Mouse (Mus musculus) liver, postnatal 0 days (tissue): ENCODE measurements around the gene Slc41a3. TPM values are rescaled to one million over a fixed set of nuclear protein-coding genes. Genes with fewer than 3 reads are reported as not detected.
A peak's percentile ranks its signal among the peaks of the same experiment; 100 is the strongest.

ENCODE experiments used
- ATAC-seq: fragments of 200-750 bp; cut with Nextera tagmentation; 2 replicates; pipeline ENCODE4 v1.8.0; 2017; ENCODE audit warnings: mild to moderate bottlenecking, moderate library complexity
- DNase-seq: peaks from one replicate; pipeline ENCODE4 v3.0.0-alpha.2; 2016
- H3K27ac ChIP-seq: fragments of 300-500 bp; sonication (generic); 2 replicates; pipeline ENCODE4 v1.5.1; 2014; ENCODE audit warnings: antibody characterized with exemption, moderate library complexity, mild to moderate bottlenecking, low read depth
- H3K27me3 ChIP-seq: fragments of 300-500 bp; sonication (generic); 2 replicates; pipeline ENCODE4 v1.6.1; 2014; ENCODE audit warnings: low read length, control low read depth, mixed read lengths; ENCODE audit not compliant: insufficient read depth
- H3K36me3 ChIP-seq: fragments of 300-500 bp; sonication (generic); replicated peaks from 2 replicates; pipeline ENCODE4 v1.6.1; 2014; ENCODE audit warnings: mild to moderate bottlenecking, control low read depth, low read length, moderate library complexity, mixed read lengths; ENCODE audit not compliant: insufficient read depth
- H3K4me1 ChIP-seq: fragments of 300-500 bp; sonication (generic); 2 replicates; pipeline ENCODE4 v1.6.1; 2014; ENCODE audit warnings: antibody characterized with exemption, mild to moderate bottlenecking, control low read depth; ENCODE audit not compliant: insufficient read depth
- H3K4me2 ChIP-seq: fragments of 300-500 bp; sonication (generic); 2 replicates; pipeline ENCODE4 v1.6.1; 2014; ENCODE audit warnings: low read depth, mild to moderate bottlenecking, low read length, moderate library complexity, mixed read lengths
- H3K4me3 ChIP-seq: fragments of 300-500 bp; sonication (generic); 2 replicates; pipeline ENCODE4 v1.5.1; 2014; ENCODE audit warnings: low read depth, low read length
- H3K9ac ChIP-seq: fragments of 300-500 bp; sonication (generic); replicated peaks from 2 replicates; pipeline ENCODE4 v1.6.1; 2014; ENCODE audit warnings: mild to moderate bottlenecking, moderate library complexity
- H3K9me3 ChIP-seq: fragments of 300-500 bp; sonication (generic); 2 replicates; pipeline ENCODE4 v1.6.1; 2016; ENCODE audit warnings: mild to moderate bottlenecking, control low read depth, low read length, mixed read lengths
- CTCF ChIP-seq: sonication (generic); IDR thresholded peaks from 2 replicates; pipeline ENCODE4 v1.5.1; 2016; ENCODE audit warnings: antibody characterized with exemption, low read depth
- EP300 ChIP-seq: IDR thresholded peaks from 2 replicates; pipeline ENCODE4 v1.6.1; 2016; ENCODE audit warnings: antibody characterized with exemption, low read depth, mild to moderate bottlenecking
- WGBS: fragments of 180-500 bp; shearing (Covaris S2); extraction: QIAGEN DNeasy Blood & Tissue Kit; methylation state at CpG from one replicate; pipeline ENCODE4 v1.1.7; 2014; ENCODE audit not compliant: insufficient replicate concordance; 5-methylcytosine and 5-hydroxymethylcytosine counted together
- polyA plus RNA-seq: library from polyadenylated mRNA; unstranded; fragments of >200 nt; fragmentation: Nextera tagmentation; extraction: Ambion mirVana; gene quantifications from 2 replicates; pipeline ENCODE4 v1.2.1, GENCODE M21; 2015

Gene Slc41a3
- polyA plus RNA-seq, 1 experiment from 2014 or later: 23.4 TPM

DNA sequence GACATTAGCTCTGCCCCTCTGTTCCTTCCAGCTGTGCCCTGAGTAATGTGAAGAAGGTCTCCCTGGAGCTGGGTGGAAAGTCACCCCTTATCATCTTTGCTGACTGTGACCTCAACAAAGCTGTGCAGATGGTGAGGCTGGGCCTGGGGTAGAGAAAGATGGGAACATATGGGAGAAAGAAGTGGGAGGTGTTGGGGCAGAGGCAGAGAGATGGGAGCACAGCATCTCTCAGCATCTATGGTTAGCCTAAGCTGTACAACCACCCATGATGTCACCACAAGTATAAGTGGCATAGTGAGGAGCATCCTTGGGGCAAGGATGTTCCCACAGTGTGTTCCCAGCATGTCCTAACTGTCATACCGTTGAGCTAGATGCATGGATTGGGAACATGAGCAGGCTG is 13.8 kb upstream of the Slc41a3 start:
- Histone ChIP-seq H3K9me3 (no peaks in the 10 kb centered on the region), H3K4me3 (no peak overlapping the region), H3K4me2 (no peak overlapping the region), H3K9ac (no peak overlapping the region), H3K4me1 (no peaks in the 10 kb centered on the region), H3K36me3 (peaks cover 30% of the 10 kb centered on the region), H3K27ac (no peak overlapping the region), H3K27me3 (no peaks in the 10 kb centered on the region)
- no peak for DNase-seq
- TF ChIP-seq EP300 (no peak), CTCF (no peak)
- WGBS: 81% methylated on average over 1 of the region's 1 CpGs
- ATAC-seq: no peak

GRCm38 (mm10) chr6:90594972-90595371 is 9.6 kb upstream of the Slc41a3 start:
- H3K27ac ChIP-seq: no peak overlapping the region
- TF ChIP-seq CTCF: no peak
- TF ChIP-seq EP300: no peak
- no peak overlapping the region for H3K4me2 ChIP-seq
- H3K4me3 ChIP-seq: no peak overlapping the region
- DNase-seq (no peak), ATAC-seq (no peak)
- no peaks in the 10 kb centered on the region for H3K4me1 ChIP-seq
- 68% methylated on average over 1 of the region's 1 CpGs for WGBS
- H3K27me3 ChIP-seq: no peaks in the 10 kb centered on the region
- H3K9ac ChIP-seq: no peak overlapping the region
- peaks cover 34% of the 10 kb centered on the region for H3K36me3 ChIP-seq
- H3K9me3 ChIP-seq: no peaks in the 10 kb centered on the region

GRCm38 (mm10) chr6:90597060-90597459 is 7.5 kb upstream of the Slc41a3 start:
- Histone ChIP-seq H3K4me1 (peaks cover 4% of the 10 kb centered on the region; the same call in 1 of the 2 replicates), H3K9me3 (no peaks in the 10 kb centered on the region), H3K9ac (no peak overlapping the region), H3K27ac (no peak overlapping the region), H3K4me2 (no peak overlapping the region), H3K27me3 (no peaks in the 10 kb centered on the region), H3K36me3 (peaks cover 27% of the 10 kb centered on the region), H3K4me3 (no peak overlapping the region)
- 80% methylated on average over 4 of the region's 4 CpGs for WGBS
- ATAC-seq (no peak), DNase-seq (no peak)
- TF ChIP-seq CTCF: no peak
- no peak for TF ChIP-seq EP300

- ATAC-seq: no peak
- Histone ChIP-seq H3K27ac (no peak overlapping the region), H3K36me3 (peaks cover 27% of the 10 kb centered on the region), H3K9me3 (no peaks in the 10 kb centered on the region), H3K4me1 (peaks cover 5% of the 10 kb centered on the region), H3K4me3 (no peak overlapping the region), H3K4me2 (no peak overlapping the region), H3K9ac (no peak overlapping the region), H3K27me3 (no peaks in the 10 kb centered on the region)
- TF ChIP-seq CTCF (no peak), EP300 (no peak)
- no peak for DNase-seq
- WGBS: 73% methylated on average over 2 of the region's 2 CpGs
Measured at GRCm38 (mm10) chr6:90597592-90597991, 6.9 kb upstream of the Slc41a3 start.

DNA sequence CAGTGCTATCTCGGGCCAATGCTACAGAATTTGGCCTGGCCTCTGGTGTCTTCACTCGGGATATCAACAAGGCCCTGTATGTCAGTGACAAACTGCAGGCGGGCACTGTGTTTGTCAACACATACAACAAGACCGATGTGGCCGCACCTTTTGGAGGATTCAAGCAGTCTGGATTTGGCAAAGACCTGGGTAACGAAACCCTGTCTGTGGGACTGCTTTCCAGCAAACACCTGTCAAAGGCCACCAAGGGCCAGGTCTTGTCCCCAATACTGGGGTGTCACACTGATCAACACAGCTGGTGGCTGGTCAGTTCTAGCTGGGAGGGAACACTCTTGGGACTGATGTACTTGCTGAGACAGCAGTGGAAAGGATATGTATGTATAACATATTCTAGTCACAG is 6.3 kb upstream of the Slc41a3 start:
- TF ChIP-seq EP300: no peak
- WGBS: 68% methylated on average over 6 of the region's 6 CpGs
- Histone ChIP-seq H3K4me1 (peaks cover 8% of the 10 kb centered on the region), H3K9me3 (no peaks in the 10 kb centered on the region), H3K9ac (no peak overlapping the region), H3K36me3 (peaks cover 22% of the 10 kb centered on the region), H3K27me3 (no peaks in the 10 kb centered on the region), H3K4me3 (no peak overlapping the region), H3K4me2 (no peak overlapping the region), H3K27ac (no peak overlapping the region)
- no peak for ATAC-seq
- DNase-seq: no peak

- H3K4me2 ChIP-seq: no peak overlapping the region
- TF ChIP-seq CTCF: no peak
- TF ChIP-seq EP300: 0 out of 2 replicates have a peak, but pooled peaks have one; percentile 7
- peak overlapping the region; percentile 75 for H3K27ac ChIP-seq
- 58% methylated on average over 4 of the region's 4 CpGs for WGBS
- H3K36me3 ChIP-seq: peaks cover 11% of the 10 kb centered on the region
- H3K9ac ChIP-seq: no peak overlapping the region
- DNase-seq (no peak), ATAC-seq (peak; percentile 59)
- no peaks in the 10 kb centered on the region for H3K9me3 ChIP-seq
- H3K4me3 ChIP-seq: no peak overlapping the region
- H3K27me3 ChIP-seq: no peaks in the 10 kb centered on the region
- peaks cover 21% of the 10 kb centered on the region for H3K4me1 ChIP-seq
Measured at GRCm38 (mm10) chr6:90600351-90600750, 4.2 kb upstream of the Slc41a3 start.

DNA sequence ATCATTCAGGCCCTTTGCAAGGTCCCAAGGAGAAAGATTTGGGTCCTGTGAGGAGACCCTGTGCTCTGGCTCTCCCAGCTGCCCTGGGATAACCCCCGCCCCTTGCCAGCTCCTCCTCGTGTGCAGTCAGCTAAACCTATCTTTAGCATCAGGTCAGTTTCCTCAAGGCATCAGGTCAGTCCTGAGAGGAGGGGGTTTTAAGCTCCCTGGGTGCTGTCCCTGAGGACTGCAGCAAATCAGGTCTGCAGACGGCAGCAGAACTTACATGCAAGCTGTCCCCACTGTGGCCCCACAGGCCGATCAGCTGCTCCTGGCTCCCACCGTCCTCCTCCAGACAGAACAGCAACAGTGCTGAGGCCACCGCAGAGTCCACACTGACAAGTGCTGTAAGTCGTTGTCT is 2.8 kb upstream of the Slc41a3 start:
- Histone ChIP-seq H3K27ac (no peak overlapping the region), H3K9ac (no peak overlapping the region), H3K36me3 (no peaks in the 10 kb centered on the region), H3K4me2 (no peak overlapping the region), H3K4me3 (no peak overlapping the region), H3K4me1 (peaks cover 27% of the 10 kb centered on the region), H3K9me3 (no peaks in the 10 kb centered on the region), H3K27me3 (no peaks in the 10 kb centered on the region)
- no peak for ATAC-seq
- no peak for TF ChIP-seq EP300
- no peak for TF ChIP-seq CTCF
- DNase-seq: no peak
- 52% methylated on average over 7 of the region's 7 CpGs for WGBS
